Mouse (Mus musculus): Measurements from ENCODE around the gene Ptn. TPM values are rescaled to one million over a fixed set of nuclear protein-coding genes. Genes with fewer than 3 reads are reported as not detected.
"Not testable (repeated sequence)": the region's sequence is repeated elsewhere in the genome, so short reads cannot be mapped to it uniquely, and the experiment has no call there.

The Ptn gene
- polyA plus RNA-seq, 1 experiment from 2014 or later = 332 TPM

- Histone ChIP-seq H3K36me3 (ENCODE audit: control insufficient read depth, insufficient read depth, low read length) (peaks cover 20% of the 10 kb centered on the region), H3K9ac (ENCODE audit: low read length) (no peak overlapping the region), H3K4me2 (ENCODE audit: low read length) (no peak overlapping the region), H3K27me3 (replicated peaks; ENCODE audit: control insufficient read depth, insufficient read depth, low read length) (no peaks in the 10 kb centered on the region), H3K4me1 (replicated peaks; ENCODE audit: control insufficient read depth, insufficient read depth, low read length) (no peaks in the 10 kb centered on the region), H3K4me3 (ENCODE audit: low read depth, low read length) (no peak overlapping the region), H3K27ac (ENCODE audit: low read depth) (no peak overlapping the region), H3K9me3 (ENCODE audit: control insufficient read depth, low read length) (no peaks in the 10 kb centered on the region)
- DNase-seq (ENCODE audit: low spot score) (no peak), ATAC-seq (replicated peaks; ENCODE audit: low FRiP score, low TSS enrichment, low read depth) (no peak)
- WGBS = 94% methylated on average over 3 of the region's 3 CpGs
Measured at GRCm38 (mm10) chr6:36766941-36767340, 43.1 kb downstream of the Ptn start.

DNA sequence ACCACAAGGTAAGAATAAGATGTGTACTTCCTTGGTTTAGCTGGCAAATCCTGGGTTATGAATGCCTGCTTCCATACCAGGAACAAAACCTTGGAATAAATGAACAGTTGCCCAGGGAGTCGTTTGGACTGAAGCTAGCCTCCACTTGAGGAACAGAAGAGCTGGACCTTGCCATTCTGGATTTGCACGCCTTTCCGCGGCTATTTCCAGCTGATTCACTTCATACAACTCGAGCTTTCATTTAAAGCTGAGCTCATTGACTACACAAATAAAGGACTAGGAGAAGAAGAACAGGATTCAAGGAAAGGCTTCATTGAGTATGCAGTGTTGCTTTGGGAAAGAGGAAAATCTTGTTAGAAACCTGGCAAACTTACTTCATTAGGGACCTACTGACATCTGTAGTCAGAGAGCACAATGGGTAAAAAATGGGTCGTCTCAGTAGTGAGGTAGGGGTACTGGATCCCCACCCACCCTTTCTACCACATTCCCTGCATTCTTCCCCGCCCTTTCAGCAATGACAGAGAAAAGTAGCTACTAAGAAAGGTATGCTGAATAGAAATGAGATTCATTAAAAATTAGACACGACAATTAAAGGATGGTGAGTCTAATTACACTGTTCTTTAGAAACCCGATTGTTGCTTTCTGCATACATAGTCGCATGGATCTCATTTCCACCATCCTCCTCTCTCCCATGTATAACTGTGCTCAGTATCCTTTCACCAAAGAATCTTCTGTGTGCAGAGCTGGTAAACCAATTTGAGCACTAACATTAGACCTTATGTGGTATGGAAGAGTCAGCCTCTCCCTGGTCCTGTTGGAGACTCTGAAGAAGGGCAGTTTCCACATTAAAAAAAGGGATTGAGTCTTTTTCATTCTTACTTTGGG lies 54.8 kb downstream of the Ptn start:
- no peaks in the 10 kb centered on the region for H3K4me1 ChIP-seq (replicated peaks; ENCODE audit: control insufficient read depth, insufficient read depth, low read length)
- no peak overlapping the region for H3K4me2 ChIP-seq (ENCODE audit: low read length)
- 85% methylated on average over 10 of the region's 10 CpGs for WGBS
- DNase-seq (ENCODE audit: low spot score) (no peak), ATAC-seq (replicated peaks; ENCODE audit: low FRiP score, low TSS enrichment, low read depth) (no peak)
- H3K9me3 ChIP-seq (ENCODE audit: control insufficient read depth, low read length) = no peaks in the 10 kb centered on the region
- H3K36me3 ChIP-seq (ENCODE audit: control insufficient read depth, insufficient read depth, low read length) = peaks cover 2% of the 10 kb centered on the region; the same call in 1 of the 2 replicates
- no peak overlapping the region for H3K4me3 ChIP-seq (ENCODE audit: low read depth, low read length)
- no peaks in the 10 kb centered on the region for H3K27me3 ChIP-seq (replicated peaks; ENCODE audit: control insufficient read depth, insufficient read depth, low read length)
- no peak overlapping the region for H3K27ac ChIP-seq (ENCODE audit: low read depth)
- no peak overlapping the region for H3K9ac ChIP-seq (ENCODE audit: low read length)

DNA sequence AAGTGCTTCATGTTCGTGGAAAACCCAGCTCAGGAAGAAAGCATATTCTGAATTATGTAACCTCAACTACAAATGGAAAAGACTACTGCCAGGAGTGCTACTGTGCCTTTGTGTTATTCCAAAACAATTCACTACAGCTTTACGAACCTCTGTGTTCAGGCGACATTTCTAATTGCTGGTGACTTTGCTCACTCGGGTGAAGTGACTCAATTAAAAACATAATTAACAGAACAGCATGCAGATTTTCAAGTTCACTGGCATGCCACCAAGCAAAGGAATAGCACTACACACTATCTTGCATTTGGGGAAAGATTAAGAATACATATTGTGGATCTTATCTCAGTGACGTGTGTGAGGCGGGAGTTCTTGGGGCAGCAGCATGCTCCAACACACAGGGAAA lies 57.1 kb downstream of the Ptn start:
- Histone ChIP-seq H3K4me3 (ENCODE audit: low read depth, low read length) (no peak overlapping the region), H3K4me2 (ENCODE audit: low read length) (no peak overlapping the region), H3K36me3 (ENCODE audit: control insufficient read depth, insufficient read depth, low read length) (peaks cover 2% of the 10 kb centered on the region; the same call in 1 of the 2 replicates), H3K9me3 (ENCODE audit: control insufficient read depth, low read length) (no peaks in the 10 kb centered on the region), H3K27me3 (replicated peaks; ENCODE audit: control insufficient read depth, insufficient read depth, low read length) (no peaks in the 10 kb centered on the region), H3K4me1 (replicated peaks; ENCODE audit: control insufficient read depth, insufficient read depth, low read length) (no peaks in the 10 kb centered on the region), H3K27ac (ENCODE audit: low read depth) (no peak overlapping the region), H3K9ac (ENCODE audit: low read length) (no peak overlapping the region)
- ATAC-seq (replicated peaks; ENCODE audit: low FRiP score, low TSS enrichment, low read depth) = no peak
- no peak for DNase-seq (ENCODE audit: low spot score)
- 77% methylated on average over 6 of the region's 6 CpGs for WGBS

DNA sequence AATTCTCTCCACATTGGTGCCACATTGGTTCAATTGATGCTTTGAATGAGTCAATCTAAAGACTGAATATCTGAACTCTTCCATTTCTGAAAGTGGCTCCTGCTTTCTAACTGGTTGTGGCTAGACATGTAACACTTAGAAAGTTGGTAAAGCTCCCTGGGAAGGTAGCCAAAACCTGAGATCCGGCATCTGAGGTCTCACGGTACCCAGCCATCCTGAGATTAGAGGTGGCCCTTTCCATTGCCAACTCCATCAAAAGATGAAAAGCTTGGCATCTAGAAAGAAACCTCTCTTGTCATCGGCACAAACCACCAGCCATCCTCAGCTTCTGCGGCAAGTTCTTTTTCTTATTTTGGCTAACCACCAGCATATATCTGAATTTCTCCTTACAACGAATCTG lies 70.2 kb downstream of the Ptn start:
- H3K27me3 ChIP-seq (replicated peaks; ENCODE audit: control insufficient read depth, insufficient read depth, low read length) = no peaks in the 10 kb centered on the region
- no peak overlapping the region for H3K4me3 ChIP-seq (ENCODE audit: low read depth, low read length)
- ATAC-seq (replicated peaks; ENCODE audit: low FRiP score, low TSS enrichment, low read depth) = no peak
- H3K4me1 ChIP-seq (replicated peaks; ENCODE audit: control insufficient read depth, insufficient read depth, low read length) = no peaks in the 10 kb centered on the region
- DNase-seq (ENCODE audit: low spot score) = no peak
- no peaks in the 10 kb centered on the region for H3K9me3 ChIP-seq (ENCODE audit: control insufficient read depth, low read length)
- H3K4me2 ChIP-seq (ENCODE audit: low read length) = no peak overlapping the region
- H3K9ac ChIP-seq (ENCODE audit: low read length) = no peak overlapping the region
- 96% methylated on average over 5 of the region's 5 CpGs for WGBS
- H3K36me3 ChIP-seq (ENCODE audit: control insufficient read depth, insufficient read depth, low read length) = peaks cover 68% of the 10 kb centered on the region
- H3K27ac ChIP-seq (ENCODE audit: low read depth) = no peak overlapping the region

DNA sequence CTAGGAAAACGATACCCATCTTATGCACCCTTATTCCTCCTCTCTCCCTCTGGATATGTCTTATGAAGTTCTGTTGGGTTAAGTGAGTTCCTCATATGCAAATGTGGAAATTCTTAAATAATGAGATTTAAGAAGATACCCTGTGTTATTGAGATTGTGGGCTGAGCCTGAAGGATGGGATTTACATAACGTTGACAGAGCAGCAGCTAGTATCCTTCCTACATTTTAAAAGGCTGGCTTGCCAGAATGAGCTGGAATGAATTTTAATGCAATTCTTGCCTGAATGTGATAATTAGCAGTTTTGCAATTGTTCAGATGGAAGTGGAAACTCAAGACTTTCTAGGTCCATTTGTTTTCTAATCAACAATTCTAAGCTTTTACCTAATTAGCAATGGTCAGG lies 73.3 kb downstream of the Ptn start:
- 79% methylated on average over 2 of the region's 2 CpGs for WGBS

GRCm38 (mm10) chr6:36735622-36736021 lies 74.4 kb downstream of the Ptn start:
- DNase-seq (ENCODE audit: low spot score); H3K27ac ChIP-seq (ENCODE audit: low read depth); ATAC-seq (replicated peaks; ENCODE audit: low FRiP score, low TSS enrichment, low read depth); H3K4me1 ChIP-seq (replicated peaks; ENCODE audit: control insufficient read depth, insufficient read depth, low read length); H3K9ac ChIP-seq (ENCODE audit: low read length); H3K27me3 ChIP-seq (replicated peaks; ENCODE audit: control insufficient read depth, insufficient read depth, low read length); H3K4me2 ChIP-seq (ENCODE audit: low read length); H3K4me3 ChIP-seq (ENCODE audit: low read depth, low read length): not testable (repeated sequence)
- Histone ChIP-seq H3K9me3 (ENCODE audit: control insufficient read depth, low read length) (peaks cover 20% of the 10 kb centered on the region), H3K36me3 (ENCODE audit: control insufficient read depth, insufficient read depth, low read length) (peaks cover 65% of the 10 kb centered on the region)
- 48% methylated on average over 4 of the region's 4 CpGs for WGBS

More for the DNA sequence above, 73.3 kb downstream of the Ptn start:
- peaks cover 11% of the 10 kb centered on the region for H3K9me3 ChIP-seq (ENCODE audit: control insufficient read depth, low read length)
- ATAC-seq (replicated peaks; ENCODE audit: low FRiP score, low TSS enrichment, low read depth) = no peak
- H3K27me3 ChIP-seq (replicated peaks; ENCODE audit: control insufficient read depth, insufficient read depth, low read length) = no peaks in the 10 kb centered on the region
- DNase-seq (ENCODE audit: low spot score) = no peak
- peaks cover 71% of the 10 kb centered on the region for H3K36me3 ChIP-seq (ENCODE audit: control insufficient read depth, insufficient read depth, low read length)
- no peak overlapping the region for H3K4me3 ChIP-seq (ENCODE audit: low read depth, low read length)
- H3K9ac ChIP-seq (ENCODE audit: low read length) = no peak overlapping the region
- H3K4me1 ChIP-seq (replicated peaks; ENCODE audit: control insufficient read depth, insufficient read depth, low read length) = no peaks in the 10 kb centered on the region
- H3K4me2 ChIP-seq (ENCODE audit: low read length) = no peak overlapping the region
- no peak overlapping the region for H3K27ac ChIP-seq (ENCODE audit: low read depth)

- not testable (repeated sequence) for H3K27ac ChIP-seq (ENCODE audit: low read depth); ATAC-seq (replicated peaks; ENCODE audit: low FRiP score, low TSS enrichment, low read depth); H3K4me2 ChIP-seq (ENCODE audit: low read length); H3K4me1 ChIP-seq (replicated peaks; ENCODE audit: control insufficient read depth, insufficient read depth, low read length); H3K4me3 ChIP-seq (ENCODE audit: low read depth, low read length); DNase-seq (ENCODE audit: low spot score); H3K9ac ChIP-seq (ENCODE audit: low read length); H3K27me3 ChIP-seq (replicated peaks; ENCODE audit: control insufficient read depth, insufficient read depth, low read length)
- peaks cover 32% of the 10 kb centered on the region for H3K36me3 ChIP-seq (ENCODE audit: control insufficient read depth, insufficient read depth, low read length)
- 96% methylated on average over 7 of the region's 7 CpGs for WGBS
- H3K9me3 ChIP-seq (ENCODE audit: control insufficient read depth, low read length) = peaks cover 22% of the 10 kb centered on the region
Measured at GRCm38 (mm10) chr6:36729811-36730210, 80.2 kb downstream of the Ptn start.

DNA sequence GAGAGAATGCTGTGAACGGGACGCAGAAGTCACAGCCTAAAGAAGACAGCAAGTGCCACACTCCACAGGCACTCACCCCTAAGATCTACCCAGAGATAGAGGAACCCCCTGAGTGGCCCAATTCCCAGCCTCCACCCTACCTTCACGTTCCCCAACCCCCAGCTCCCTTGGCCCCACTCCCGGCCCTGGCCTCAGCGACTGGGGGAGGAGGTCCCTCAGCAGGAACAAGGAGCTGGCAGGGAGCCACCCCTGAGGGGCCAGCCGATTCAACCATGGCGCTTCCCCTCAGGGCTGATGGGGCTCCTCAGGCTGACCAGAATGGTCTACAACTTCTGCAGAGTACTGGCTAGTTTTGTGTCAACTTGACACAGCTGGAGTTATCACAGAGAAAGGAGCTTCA lies 81.9 kb downstream of the Ptn start:
- Histone ChIP-seq H3K9ac (ENCODE audit: low read length) (no peak overlapping the region), H3K9me3 (ENCODE audit: control insufficient read depth, low read length) (peaks cover 19% of the 10 kb centered on the region), H3K4me3 (ENCODE audit: low read depth, low read length) (no peak overlapping the region), H3K36me3 (ENCODE audit: control insufficient read depth, insufficient read depth, low read length) (peaks cover 22% of the 10 kb centered on the region), H3K27ac (ENCODE audit: low read depth) (no peak overlapping the region), H3K27me3 (replicated peaks; ENCODE audit: control insufficient read depth, insufficient read depth, low read length) (no peaks in the 10 kb centered on the region), H3K4me1 (replicated peaks; ENCODE audit: control insufficient read depth, insufficient read depth, low read length) (no peaks in the 10 kb centered on the region), H3K4me2 (ENCODE audit: low read length) (no peak overlapping the region)
- WGBS = 75% methylated on average over 7 of the region's 7 CpGs
- DNase-seq (ENCODE audit: low spot score) (no peak), ATAC-seq (replicated peaks; ENCODE audit: low FRiP score, low TSS enrichment, low read depth) (peak; percentile 23; the same call in 1 of the 2 replicates)

Measured in intestine, embryonic 14.5 days (tissue).